Mouse (Mus musculus) cerebellum, adult 2 months (tissue): ENCODE results near the gene Phyhipl.

Experiments
- CTCF ChIP-seq: fragments of 200-500 bp; IDR thresholded peaks from 2 replicates; pipeline ENCODE4 v1.5.1; 2011; ENCODE audit warnings: low read depth, mild to moderate bottlenecking, control low read depth, low read length, moderate library complexity, borderline replicate concordance; ENCODE audit not compliant: insufficient read depth
- POLR2A ChIP-seq: fragments of 200-500 bp; IDR thresholded peaks from 2 replicates; pipeline ENCODE4 v1.6.1; 2011; ENCODE audit warnings: low read length, control low read depth, borderline replicate concordance; ENCODE audit not compliant: insufficient read depth

DNA sequence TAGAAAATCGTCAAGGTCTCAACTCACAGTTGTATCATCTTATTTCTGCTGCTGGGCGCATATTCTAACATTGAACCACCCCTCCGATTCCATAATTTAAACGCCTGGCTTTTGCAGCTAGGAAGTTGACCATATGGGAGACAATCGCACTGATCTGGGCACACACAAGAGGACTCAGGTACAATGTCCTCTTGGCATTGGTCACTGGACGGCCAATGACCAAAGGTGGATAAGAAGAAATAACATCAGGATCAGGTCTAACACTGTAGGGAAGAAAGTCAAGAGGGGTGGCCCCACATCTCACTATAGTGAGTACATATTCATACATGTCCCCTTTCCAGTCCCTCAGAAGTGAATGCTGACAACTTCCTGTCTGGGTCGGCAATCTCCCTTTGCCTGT is 43.8 kb upstream of the Phyhipl start:
- no peak for TF ChIP-seq CTCF
- TF ChIP-seq POLR2A: no peak
